13 mouse cellular contexts compared by ENCODE assay signal in the genomic region with DNA sequence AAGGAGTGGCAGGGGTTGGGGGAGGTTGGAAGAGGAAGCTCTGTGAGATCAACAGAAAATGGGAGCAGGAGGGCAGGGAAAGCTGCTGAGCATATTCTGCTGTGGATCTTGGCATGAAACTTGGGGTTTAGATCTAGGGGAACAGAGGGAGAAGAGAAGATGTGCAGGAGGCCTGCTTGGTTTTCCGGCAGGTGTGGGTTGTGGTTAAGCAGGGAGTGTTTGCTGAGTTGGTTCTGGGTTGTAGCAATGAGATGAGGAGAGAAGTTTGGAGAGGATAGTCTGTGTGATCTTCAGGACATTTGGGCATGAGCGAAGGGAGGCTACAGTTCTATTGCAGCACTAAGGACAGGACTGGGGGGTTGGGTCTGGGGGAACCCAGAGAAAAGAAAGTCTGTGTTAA.
"Had no signal": no experiment of that assay in that cellular context is flagged by ENCODE, and none has a peak within 500 bp of the region (broad histone marks: within the 10 kb centered on the region; RNA-seq: fewer than 3 reads in every experiment).

No protein-coding gene starts in this region.

- H3K36me3 ChIP-seq: liver, embryonic 13.5 days had no signal

- H3K27ac ChIP-seq: kidney, postnatal 0 days; layer of hippocampus, adult 2 months; left cerebral cortex, adult 2 months; liver, embryonic 13.5 days; stomach, postnatal 0 days had no signal

- H3K27me3 ChIP-seq: liver, embryonic 13.5 days had no signal

- DNase-seq: kidney, adult 18-20 months; kidney, postnatal 25 days; layer of hippocampus, adult 9-11 months; liver, embryonic 13.5 days; lung, adult 2 months; lung, postnatal 14 days; lung, postnatal 4 days; midbrain, embryonic 14.5 days had no signal

- ATAC-seq: intestine, embryonic 16.5 days had no signal

- H3K4me1 ChIP-seq: liver, embryonic 13.5 days had no signal

- H3K4me3 ChIP-seq: layer of hippocampus, adult 2 months; left cerebral cortex, adult 2 months; liver, embryonic 13.5 days had no signal
